Mouse (Mus musculus) myocyte (in vitro differentiated cells): ENCODE data around the gene Smarca4. TPM values are rescaled to one million over a fixed set of nuclear protein-coding genes. Genes with fewer than 3 reads are reported as not detected.

Experiments used
- H3K27me3 ChIP-seq: one replicate; pipeline ENCODE4 v1.6.1; 2011; ENCODE audit not compliant: control insufficient read depth, insufficient read depth, insufficient read length
- H3K36me3 ChIP-seq: one replicate; pipeline ENCODE4 v1.6.1; 2011; ENCODE audit not compliant: control insufficient read depth, insufficient read depth
- H3K4me2 ChIP-seq: one replicate; pipeline ENCODE4 v1.6.1; 2011; ENCODE audit warnings: low read depth, control low read depth
- H3K4me3 ChIP-seq: one replicate; pipeline ENCODE4 v1.5.1; 2011; ENCODE audit warnings: mild to moderate bottlenecking, control low read depth, moderate library complexity
- H3K79me2 ChIP-seq: one replicate; pipeline ENCODE4 v1.6.1; 2011; ENCODE audit not compliant: control insufficient read depth, insufficient read depth
- H3ac ChIP-seq: one replicate; pipeline ENCODE4 v1.6.1; 2011; ENCODE audit not compliant: control insufficient read depth, insufficient read length
- CEBPB ChIP-seq: IDR thresholded peaks from 2 replicates; pipeline ENCODE4 v1.6.1; 2011; ENCODE audit warnings: mild to moderate bottlenecking, moderate library complexity; ENCODE audit not compliant: poor library complexity, insufficient read depth, severe bottlenecking
- E2F4 ChIP-seq: IDR thresholded peaks from one replicate; pipeline ENCODE4 v1.6.1; 2011; ENCODE audit warnings: mild to moderate bottlenecking, control low read depth, moderate library complexity; ENCODE audit not compliant: insufficient read depth
- MAX ChIP-seq: IDR thresholded peaks from one replicate; pipeline ENCODE4 v1.6.1; 2011; ENCODE audit warnings: low read depth, mild to moderate bottlenecking, control low read depth
- MYOD1 ChIP-seq, 3 experiments: IDR thresholded peaks; one replicate each; pipeline ENCODE4 v1.6.1; 2011; ENCODE audit warnings: control low read depth in 2 of 3, low read depth in 2 of 3, mild to moderate bottlenecking in 2 of 3, moderate library complexity in 1 of 3; ENCODE audit not compliant: insufficient read length in 2 of 3, control insufficient read depth in 1 of 3
- MYOG ChIP-seq, 3 experiments: IDR thresholded peaks; one replicate each; pipeline ENCODE4 v1.6.1; 2011; ENCODE audit warnings: control low read depth in 2 of 3, low read depth in 2 of 3, mild to moderate bottlenecking in 2 of 3; ENCODE audit not compliant: insufficient read length in 2 of 3, control insufficient read depth in 1 of 3, insufficient read depth in 1 of 3
- POLR2A ChIP-seq: IDR thresholded peaks from one replicate; pipeline ENCODE4 v1.6.1; 2011; ENCODE audit warnings: low read depth, mild to moderate bottlenecking, control low read depth, moderate library complexity; ENCODE audit not compliant: insufficient read length
- POLR2AphosphoS2 ChIP-seq: IDR thresholded peaks from one replicate; pipeline ENCODE4 v1.6.1; 2011; ENCODE audit warnings: low read depth, control low read depth; ENCODE audit not compliant: insufficient read length
- REST ChIP-seq: IDR thresholded peaks from one replicate; pipeline ENCODE4 v1.6.1; 2011; ENCODE audit warnings: mild to moderate bottlenecking, control low read depth, moderate library complexity; ENCODE audit not compliant: insufficient read depth, insufficient read length
- SRF ChIP-seq: IDR thresholded peaks from one replicate; pipeline ENCODE4 v1.6.1; 2011; ENCODE audit warnings: low read depth; ENCODE audit not compliant: control insufficient read depth, insufficient read length
- TCF12 ChIP-seq: IDR thresholded peaks from one replicate; pipeline ENCODE4 v1.6.1; 2011; ENCODE audit warnings: mild to moderate bottlenecking, control low read depth; ENCODE audit not compliant: poor library complexity, insufficient read depth, severe bottlenecking
- TCF3 ChIP-seq: IDR thresholded peaks from one replicate; pipeline ENCODE4 v1.6.1; 2011; ENCODE audit warnings: low read depth, control low read depth; ENCODE audit not compliant: insufficient read length
- USF1 ChIP-seq: IDR thresholded peaks from one replicate; pipeline ENCODE4 v1.6.1; 2011; ENCODE audit warnings: low read depth, mild to moderate bottlenecking, control low read depth, moderate library complexity
- polyA plus RNA-seq: library from polyadenylated mRNA; unstranded; fragments of >200 nt; fragmentation: generic; extraction: Trizol; gene quantifications from one replicate; pipeline ENCODE4 v1.2.1, GENCODE M21; 2012; ENCODE audit warnings: missing spikeins

Gene Smarca4
- polyA plus RNA-seq, 1 experiment, result 68.0 TPM

- H3K4me3 ChIP-seq, result peak overlapping the region; percentile 97
- peak overlapping the region; percentile 89 for H3K4me2 ChIP-seq
- H3K27me3 ChIP-seq, result no peaks in the 10 kb centered on the region
- TF ChIP-seq CEBPB, result no peak
- no peak for TF ChIP-seq TCF12
- TF ChIP-seq E2F4, result no peak
- TF ChIP-seq SRF, result no peak
- H3K79me2 ChIP-seq, result peaks cover 77% of the 10 kb centered on the region
- H3ac ChIP-seq, result no peak overlapping the region
- H3K36me3 ChIP-seq, result peaks cover 12% of the 10 kb centered on the region
Observed at GRCm38 (mm10) chr9:21726218-21726975, 110.4 kb downstream of the Smarca4 start.

GRCm38 (mm10) chr9:21728261-21728832 lies 112.4 kb downstream of the Smarca4 start:
- H3K36me3 ChIP-seq, result peaks cover 29% of the 10 kb centered on the region
- H3K4me2 ChIP-seq, result peak overlapping the region; percentile 78
- TF ChIP-seq TCF3 (no peak), POLR2AphosphoS2 (no peak), MYOD1 (IDR thresholded peaks at IDR 0.05; ENCODE audit: control insufficient read depth in 1 of 3, insufficient read length in 2 of 3, low read depth in 2 of 3) (no peak), USF1 (no peak), REST (no peak), MAX (no peak), CEBPB (no peak), E2F4 (no peak), MYOG (IDR thresholded peaks at IDR 0.05; ENCODE audit: control insufficient read depth in 1 of 3, insufficient read depth in 1 of 3, insufficient read length in 2 of 3, low read depth in 2 of 3) (no peak), TCF12 (no peak), SRF (no peak), POLR2A (no peak)
- H3K79me2 ChIP-seq, result peaks cover 92% of the 10 kb centered on the region
- H3K4me3 ChIP-seq, result no peak overlapping the region
- H3K27me3 ChIP-seq, result no peaks in the 10 kb centered on the region
- no peak overlapping the region for H3ac ChIP-seq

DNA sequence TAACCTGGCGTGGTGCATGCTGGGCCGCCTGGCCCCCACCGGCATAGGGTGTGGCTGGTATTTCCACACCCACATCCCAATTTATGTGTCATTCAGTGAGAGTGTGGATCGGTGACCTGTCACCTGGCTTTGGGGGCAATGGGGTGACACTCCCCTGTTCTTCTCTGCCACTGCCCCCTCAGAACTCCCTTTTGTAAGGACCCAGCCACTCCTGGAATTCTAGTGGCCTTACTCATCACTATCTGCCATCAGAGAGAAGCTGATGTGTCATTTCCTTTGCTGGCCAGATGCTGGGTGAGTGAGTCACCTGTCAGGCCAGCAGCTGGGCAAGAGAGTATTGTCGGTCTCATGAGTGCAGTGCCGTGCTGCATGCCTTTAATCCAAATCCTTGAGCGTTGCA lies 113.3 kb downstream of the Smarca4 start:
- Histone ChIP-seq H3K36me3 (peaks cover 33% of the 10 kb centered on the region), H3K27me3 (no peaks in the 10 kb centered on the region), H3K79me2 (peaks cover 86% of the 10 kb centered on the region)

GRCm38 (mm10) chr9:21732288-21732687 lies 116.3 kb downstream of the Smarca4 start:
- TF ChIP-seq MAX (no peak), MYOG (IDR thresholded peaks at IDR 0.05; ENCODE audit: control insufficient read depth in 1 of 3, insufficient read depth in 1 of 3, insufficient read length in 2 of 3, low read depth in 2 of 3) (peak in 1 of 3 experiments; percentile 21), POLR2AphosphoS2 (peak; percentile 65), POLR2A (peak; percentile 24)
- no peaks in the 10 kb centered on the region for H3K27me3 ChIP-seq
- no peak overlapping the region for H3K4me3 ChIP-seq
- H3K36me3 ChIP-seq, result peaks cover 55% of the 10 kb centered on the region
- H3K4me2 ChIP-seq, result no peak overlapping the region
- no peak overlapping the region for H3ac ChIP-seq
- H3K79me2 ChIP-seq, result peaks cover 62% of the 10 kb centered on the region

More for the DNA sequence above, 113.3 kb downstream of the Smarca4 start:
- Histone ChIP-seq H3K4me2 (peak overlapping the region; percentile 78), H3ac (no peak overlapping the region), H3K4me3 (no peak overlapping the region)
- TF ChIP-seq SRF (no peak), MYOD1 (IDR thresholded peaks at IDR 0.05; ENCODE audit: control insufficient read depth in 1 of 3, insufficient read length in 2 of 3, low read depth in 2 of 3) (peak in 2 of 3 experiments; percentile 84 to 88), E2F4 (no peak), MYOG (IDR thresholded peaks at IDR 0.05; ENCODE audit: control insufficient read depth in 1 of 3, insufficient read depth in 1 of 3, insufficient read length in 2 of 3, low read depth in 2 of 3) (peak in 2 of 3 experiments; percentile 20 to 79), TCF12 (peak; percentile 57), MAX (no peak)

DNA sequence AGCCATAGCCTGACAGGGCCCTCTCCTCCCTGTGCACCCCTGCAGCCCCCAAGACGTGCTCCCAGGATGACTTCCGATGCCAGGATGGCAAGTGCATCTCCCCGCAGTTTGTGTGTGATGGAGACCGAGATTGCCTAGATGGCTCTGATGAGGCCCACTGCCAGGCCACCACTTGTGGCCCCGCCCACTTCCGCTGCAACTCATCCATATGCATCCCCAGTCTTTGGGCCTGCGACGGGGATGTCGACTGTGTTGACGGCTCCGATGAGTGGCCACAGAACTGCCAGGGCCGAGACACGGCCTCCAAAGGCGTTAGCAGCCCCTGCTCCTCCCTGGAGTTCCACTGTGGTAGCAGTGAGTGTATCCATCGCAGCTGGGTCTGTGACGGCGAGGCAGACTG lies 117.5 kb downstream of the Smarca4 start:
- Histone ChIP-seq H3K36me3 (peaks cover 66% of the 10 kb centered on the region), H3K4me2 (no peak overlapping the region), H3K4me3 (no peak overlapping the region), H3K79me2 (peaks cover 51% of the 10 kb centered on the region), H3ac (no peak overlapping the region), H3K27me3 (no peaks in the 10 kb centered on the region)
- TF ChIP-seq E2F4 (no peak), CEBPB (no peak), POLR2A (no peak), REST (no peak), MYOD1 (IDR thresholded peaks at IDR 0.05; ENCODE audit: control insufficient read depth in 1 of 3, insufficient read length in 2 of 3, low read depth in 2 of 3) (no peak), TCF3 (no peak)
